Mouse (Mus musculus): ENCODE measurements at regions not wholly inside any gene's neighbourhood (a gene's known extent, or its start where the extent isn't known, plus 50 kb on each side); places are given as distances from the start of the nearest gene placed in this dataset.

GRCm38 (mm10) chr14:46082646-46083045, 296.6 kb upstream of the Gm15217 start:
- no peak for DNase-seq (ENCODE audit: low read depth)

GRCm38 (mm10) chr14:46088968-46089691, 290.1 kb upstream of the Gm15217 start:
- DNase-seq (ENCODE audit: low read depth) = no peak

GRCm38 (mm10) chr14:46115950-46116349, 263.3 kb upstream of the Gm15217 start:
- no peak for DNase-seq (ENCODE audit: low read depth)

- no peak for DNase-seq (ENCODE audit: low read depth)
These were observed 252.7 kb upstream of the Gm15217 start for GRCm38 (mm10) chr14:46126541-46126940.

- DNase-seq (ENCODE audit: low read depth) = no peak
These were observed 249.5 kb upstream of the Gm15217 start for GRCm38 (mm10) chr14:46129762-46130161.

- DNase-seq (ENCODE audit: low read depth) = no peak
These were observed 235.0 kb upstream of the Gm15217 start for GRCm38 (mm10) chr14:46144175-46144574.

GRCm38 (mm10) chr14:46144707-46145106, 234.5 kb upstream of the Gm15217 start:
- no peak for DNase-seq (ENCODE audit: low read depth)

- no peak for DNase-seq (ENCODE audit: low read depth)
These were observed 233.6 kb upstream of the Gm15217 start for GRCm38 (mm10) chr14:46145584-46145983.

GRCm38 (mm10) chr14:46149073-46149661, 230.0 kb upstream of the Gm15217 start:
- no peak for DNase-seq (ENCODE audit: low read depth)

- no peak for DNase-seq (ENCODE audit: low read depth)
These were observed 220.5 kb upstream of the Gm15217 start for GRCm38 (mm10) chr14:46158741-46159140.

- DNase-seq (ENCODE audit: low read depth) = no peak
These were observed 206.9 kb upstream of the Gm15217 start for GRCm38 (mm10) chr14:46172181-46172874.

GRCm38 (mm10) chr14:46172875-46173324, 206.3 kb upstream of the Gm15217 start:
- DNase-seq (ENCODE audit: low read depth) = no peak

- DNase-seq (ENCODE audit: low read depth) = no peak
These were observed 204.8 kb upstream of the Gm15217 start for GRCm38 (mm10) chr14:46174386-46174785.

- DNase-seq (ENCODE audit: low read depth) = no peak
These were observed 203.7 kb upstream of the Gm15217 start for GRCm38 (mm10) chr14:46175291-46176216.

GRCm38 (mm10) chr14:46179024-46179423, 200.2 kb upstream of the Gm15217 start:
- no peak for DNase-seq (ENCODE audit: low read depth)

- no peak for DNase-seq (ENCODE audit: low read depth)
These were observed 187.4 kb upstream of the Gm15217 start for GRCm38 (mm10) chr14:46191639-46192399.

- DNase-seq (ENCODE audit: low read depth) = no peak
These were observed 185.6 kb upstream of the Gm15217 start for GRCm38 (mm10) chr14:46193577-46193976.

- no peak for DNase-seq (ENCODE audit: low read depth)
These were observed 183.3 kb upstream of the Gm15217 start for GRCm38 (mm10) chr14:46195939-46196338.

GRCm38 (mm10) chr14:46202818-46203217, 176.4 kb upstream of the Gm15217 start:
- DNase-seq (ENCODE audit: low read depth) = no peak

- no peak for DNase-seq (ENCODE audit: low read depth)
These were observed 158.7 kb upstream of the Gm15217 start for GRCm38 (mm10) chr14:46220483-46220882.
